Mouse (Mus musculus) stomach, embryonic 16.5 days (tissue): ENCODE data around the gene Asb1. TPM values are rescaled to one million over a fixed set of nuclear protein-coding genes. Genes with fewer than 3 reads are reported as not detected.

ENCODE experiments used
- ATAC-seq: fragments of 200-750 bp; cut with Nextera tagmentation; 2 replicates; pipeline ENCODE4 v1.8.0; 2017; ENCODE audit warnings: moderate number of reproducible peaks, moderate TSS enrichment; ENCODE audit not compliant: insufficient read depth, low FRiP score
- H3K27ac ChIP-seq: fragments of 300-500 bp; sonication (generic); 2 replicates; pipeline ENCODE4 v1.5.1; 2014; ENCODE audit warnings: low read length
- H3K27me3 ChIP-seq: fragments of 300-500 bp; sonication (generic); 2 replicates; pipeline ENCODE4 v1.6.1; 2014; ENCODE audit warnings: low read length, control low read depth, mixed read lengths; ENCODE audit not compliant: control insufficient read depth, insufficient read depth
- H3K36me3 ChIP-seq: fragments of 300-500 bp; sonication (generic); 2 replicates; pipeline ENCODE4 v1.6.1; 2014; ENCODE audit warnings: low read length; ENCODE audit not compliant: control insufficient read depth, insufficient read depth
- H3K4me1 ChIP-seq: fragments of 300-500 bp; sonication (generic); 2 replicates; pipeline ENCODE4 v1.6.1; 2014; ENCODE audit warnings: low read length, control low read depth, mixed read lengths; ENCODE audit not compliant: control insufficient read depth, insufficient read depth
- H3K4me2 ChIP-seq: fragments of 300-500 bp; sonication (generic); 2 replicates; pipeline ENCODE4 v1.6.1; 2014; ENCODE audit warnings: low read depth, low read length, mixed read lengths
- H3K4me3 ChIP-seq: fragments of 300-500 bp; sonication (generic); replicated peaks from 2 replicates; pipeline ENCODE4 v1.5.1; 2014; ENCODE audit warnings: mild to moderate bottlenecking, low read length
- H3K9ac ChIP-seq: fragments of 300-500 bp; sonication (generic); 2 replicates; pipeline ENCODE4 v1.6.1; 2014; ENCODE audit warnings: low read length
- H3K9me3 ChIP-seq: fragments of 300-500 bp; sonication (generic); replicated peaks from 2 replicates; pipeline ENCODE4 v1.6.1; 2016; ENCODE audit warnings: low read length, control low read depth; ENCODE audit not compliant: control insufficient read depth
- WGBS: fragments of 180-500 bp; shearing (Covaris S2); extraction: QIAGEN DNeasy Blood & Tissue Kit; methylation state at CpG from one replicate; pipeline ENCODE4 v1.1.7; 2014; 5-methylcytosine and 5-hydroxymethylcytosine counted together
- polyA plus RNA-seq: library from polyadenylated mRNA; unstranded; fragments of >200 nt; fragmentation: Nextera tagmentation; extraction: Ambion mirVana; gene quantifications from 2 replicates; pipeline ENCODE4 v1.2.1, GENCODE M21; 2015

Gene Asb1
- 3.8 and 5.2 TPM in 2 replicates for polyA plus RNA-seq

GRCm38 (mm10) chr1:91540271-91540826, at the start of gene Asb1:
Gene Asb1, plus strand, starts transcription at chr1:91540544.
- under 1% methylated on average over 41 of the region's 41 CpGs for WGBS
- ATAC-seq: peak; percentile 97
- H3K36me3 ChIP-seq: no peaks in the 10 kb centered on the region
- no peaks in the 10 kb centered on the region for H3K9me3 ChIP-seq
- peak within 1 kb of the TSS; percentile 95 for H3K4me3 ChIP-seq
- H3K27me3 ChIP-seq: peaks cover 12% of the 10 kb centered on the region
- H3K27ac ChIP-seq: peak within 1 kb of the TSS; percentile 38; the same call in 1 of the 2 replicates
- peak within 1 kb of the TSS; percentile 98 for H3K4me2 ChIP-seq
- H3K4me1 ChIP-seq: peaks cover 13% of the 10 kb centered on the region
- H3K9ac ChIP-seq: peak within 1 kb of the TSS; percentile 87

GRCm38 (mm10) chr1:91492740-91493139, 47.6 kb upstream of the Asb1 start:
- 49% methylated on average over 2 of the region's 2 CpGs for WGBS
- Histone ChIP-seq H3K27ac (no peak overlapping the region), H3K4me2 (no peak overlapping the region), H3K4me3 (no peak overlapping the region), H3K4me1 (peaks cover 7% of the 10 kb centered on the region), H3K9me3 (no peaks in the 10 kb centered on the region), H3K27me3 (no peaks in the 10 kb centered on the region), H3K9ac (no peak overlapping the region), H3K36me3 (no peaks in the 10 kb centered on the region)
- ATAC-seq: no peak

GRCm38 (mm10) chr1:91493938-91494337, 46.4 kb upstream of the Asb1 start:
- no peak overlapping the region for H3K27ac ChIP-seq
- no peaks in the 10 kb centered on the region for H3K27me3 ChIP-seq
- peak overlapping the region; percentile 74 for H3K4me3 ChIP-seq
- ATAC-seq: no peak
- peak overlapping the region; percentile 90; the same call in 1 of the 2 replicates for H3K4me2 ChIP-seq
- H3K4me1 ChIP-seq: peaks cover 7% of the 10 kb centered on the region
- H3K36me3 ChIP-seq: no peaks in the 10 kb centered on the region
- no peak overlapping the region for H3K9ac ChIP-seq
- 44% methylated on average over 3 of the region's 3 CpGs for WGBS
- no peaks in the 10 kb centered on the region for H3K9me3 ChIP-seq

- no peaks in the 10 kb centered on the region for H3K9me3 ChIP-seq
- H3K4me2 ChIP-seq: peak within 1 kb of the TSS; percentile 90
- WGBS: under 1% methylated on average over 79 of the region's 79 CpGs
- peak; percentile 99 for ATAC-seq
- H3K9ac ChIP-seq: peak within 1 kb of the TSS; percentile 78
- H3K4me3 ChIP-seq: peak within 1 kb of the TSS; percentile 74
- H3K27me3 ChIP-seq: no peaks in the 10 kb centered on the region
- H3K36me3 ChIP-seq: no peaks in the 10 kb centered on the region
- H3K4me1 ChIP-seq: peaks cover 7% of the 10 kb centered on the region
- H3K27ac ChIP-seq: no peak within 1 kb of the TSS
Observed at GRCm38 (mm10) chr1:91494457-91495140, 45.7 kb upstream of the Asb1 start, which contains the start of gene Traf3ip1. Gene Traf3ip1, plus strand, starts transcription at chr1:91494647.

- 51% methylated on average over 5 of the region's 5 CpGs for WGBS
- H3K27ac ChIP-seq: no peak overlapping the region
- peaks cover 7% of the 10 kb centered on the region for H3K4me1 ChIP-seq
- no peaks in the 10 kb centered on the region for H3K36me3 ChIP-seq
- H3K27me3 ChIP-seq: no peaks in the 10 kb centered on the region
- peak overlapping the region; percentile 90 for H3K4me2 ChIP-seq
- H3K9me3 ChIP-seq: no peaks in the 10 kb centered on the region
- ATAC-seq: no peak
- H3K4me3 ChIP-seq: peak overlapping the region; percentile 74
- peak overlapping the region; percentile 78 for H3K9ac ChIP-seq
Observed at GRCm38 (mm10) chr1:91495321-91495720, 45.0 kb upstream of the Asb1 start.

GRCm38 (mm10) chr1:91498579-91498978, 41.8 kb upstream of the Asb1 start:
- Histone ChIP-seq H3K36me3 (0 out of 2 replicates have a peak, but pooled peaks cover 3% of the 10 kb centered on the region), H3K9me3 (no peaks in the 10 kb centered on the region), H3K4me3 (no peak overlapping the region), H3K9ac (no peak overlapping the region), H3K4me1 (peaks cover 7% of the 10 kb centered on the region), H3K27me3 (no peaks in the 10 kb centered on the region), H3K27ac (no peak overlapping the region), H3K4me2 (no peak overlapping the region)
- no peak for ATAC-seq
- WGBS: 92% methylated on average over 6 of the region's 6 CpGs

GRCm38 (mm10) chr1:91504615-91505014, 35.7 kb upstream of the Asb1 start:
- WGBS: 44% methylated on average over 3 of the region's 3 CpGs
- 0 out of 2 replicates have a peak, but pooled peaks cover 3% of the 10 kb centered on the region for H3K36me3 ChIP-seq

GRCm38 (mm10) chr1:91514916-91515315, 25.4 kb upstream of the Asb1 start:
- no peak overlapping the region for H3K4me2 ChIP-seq
- peak overlapping the region; percentile 26 for H3K27ac ChIP-seq
- no peak for ATAC-seq
- no peaks in the 10 kb centered on the region for H3K4me1 ChIP-seq
- 74% methylated on average over 11 of the region's 11 CpGs for WGBS
- no peak overlapping the region for H3K4me3 ChIP-seq
- no peaks in the 10 kb centered on the region for H3K27me3 ChIP-seq
- H3K9me3 ChIP-seq: no peaks in the 10 kb centered on the region
- no peak overlapping the region for H3K9ac ChIP-seq
- no peaks in the 10 kb centered on the region for H3K36me3 ChIP-seq

More at GRCm38 (mm10) chr1:91504615-91505014, 35.7 kb upstream of the Asb1 start:
- Histone ChIP-seq H3K9me3 (no peaks in the 10 kb centered on the region), H3K27me3 (no peaks in the 10 kb centered on the region), H3K4me2 (no peak overlapping the region), H3K9ac (no peak overlapping the region), H3K4me1 (no peaks in the 10 kb centered on the region), H3K4me3 (no peak overlapping the region), H3K27ac (no peak overlapping the region)
- ATAC-seq: peak; percentile 53; the same call in 1 of the 2 replicates

- Histone ChIP-seq H3K4me1 (no peaks in the 10 kb centered on the region), H3K9me3 (no peaks in the 10 kb centered on the region), H3K9ac (no peak overlapping the region), H3K4me2 (no peak overlapping the region), H3K27me3 (no peaks in the 10 kb centered on the region), H3K36me3 (no peaks in the 10 kb centered on the region), H3K4me3 (no peak overlapping the region), H3K27ac (peak overlapping the region; percentile 50)
- ATAC-seq: no peak
- WGBS: 79% methylated on average over 6 of the region's 6 CpGs
Observed at GRCm38 (mm10) chr1:91515642-91516041, 24.7 kb upstream of the Asb1 start.
